Mouse (Mus musculus) limb, embryonic 15.5 days (tissue): ENCODE measurements around the gene Il5. TPM values are rescaled to one million over a fixed set of nuclear protein-coding genes. Genes with fewer than 3 reads are reported as not detected.

Experiments
- ATAC-seq: fragments of 200-750 bp; cut with Nextera tagmentation; 2 replicates; pipeline ENCODE4 v1.8.0; 2017; ENCODE audit warnings: low read depth, moderate TSS enrichment; ENCODE audit not compliant: insufficient number of reproducible peaks, low FRiP score, low TSS enrichment
- H3K27ac ChIP-seq: fragments of 300-500 bp; sonication (generic); 2 replicates; pipeline ENCODE4 v1.5.1; 2015; ENCODE audit warnings: moderate library complexity, mild to moderate bottlenecking, inconsistent platforms
- H3K27me3 ChIP-seq: fragments of 300-500 bp; sonication (generic); 2 replicates; pipeline ENCODE4 v1.6.1; 2015; ENCODE audit warnings: inconsistent platforms
- H3K36me3 ChIP-seq: fragments of 300-500 bp; sonication (generic); 2 replicates; pipeline ENCODE4 v1.6.1; 2015; ENCODE audit warnings: inconsistent platforms
- H3K4me1 ChIP-seq: fragments of 300-500 bp; sonication (generic); 2 replicates; pipeline ENCODE4 v1.6.1; 2015; ENCODE audit warnings: inconsistent platforms
- H3K4me2 ChIP-seq: fragments of 300-500 bp; sonication (generic); 2 replicates; pipeline ENCODE4 v1.6.1; 2015; ENCODE audit warnings: mild to moderate bottlenecking, inconsistent platforms
- H3K4me3 ChIP-seq: fragments of 300-500 bp; sonication (generic); 2 replicates; pipeline ENCODE4 v1.5.1; 2015; ENCODE audit warnings: mild to moderate bottlenecking, inconsistent platforms
- H3K9ac ChIP-seq: fragments of 300-500 bp; sonication (generic); 2 replicates; pipeline ENCODE4 v1.6.1; 2015; ENCODE audit warnings: inconsistent platforms
- H3K9me3 ChIP-seq: fragments of 300-500 bp; sonication (generic); 2 replicates; pipeline ENCODE4 v1.6.1; 2016; ENCODE audit warnings: inconsistent platforms
- WGBS: fragments of 180-500 bp; shearing (Covaris S2); methylation state at CpG from one replicate; pipeline ENCODE4 v1.1.7; 2015; 5-methylcytosine and 5-hydroxymethylcytosine counted together
- polyA plus RNA-seq: library from polyadenylated mRNA; unstranded; fragments of >200 nt; fragmentation: Nextera tagmentation; extraction: Ambion mirVana; gene quantifications from 2 replicates; pipeline ENCODE4 v1.2.1, GENCODE M21; 2015

Il5 gene
- polyA plus RNA-seq, 1 experiment from 2014 or later: not detected

GRCm38 (mm10) chr11:53719701-53720100 is 893 bp upstream of the Il5 start:
- H3K9me3 ChIP-seq: no peaks in the 10 kb centered on the region
- no peak overlapping the region for H3K4me2 ChIP-seq
- H3K4me3 ChIP-seq: no peak overlapping the region
- H3K27me3 ChIP-seq: no peaks in the 10 kb centered on the region
- H3K36me3 ChIP-seq: no peaks in the 10 kb centered on the region
- no peak for ATAC-seq
- no peaks in the 10 kb centered on the region for H3K4me1 ChIP-seq
- 83% methylated on average over 1 of the region's 1 CpGs for WGBS
- H3K9ac ChIP-seq: no peak overlapping the region
- H3K27ac ChIP-seq: no peak overlapping the region

DNA sequence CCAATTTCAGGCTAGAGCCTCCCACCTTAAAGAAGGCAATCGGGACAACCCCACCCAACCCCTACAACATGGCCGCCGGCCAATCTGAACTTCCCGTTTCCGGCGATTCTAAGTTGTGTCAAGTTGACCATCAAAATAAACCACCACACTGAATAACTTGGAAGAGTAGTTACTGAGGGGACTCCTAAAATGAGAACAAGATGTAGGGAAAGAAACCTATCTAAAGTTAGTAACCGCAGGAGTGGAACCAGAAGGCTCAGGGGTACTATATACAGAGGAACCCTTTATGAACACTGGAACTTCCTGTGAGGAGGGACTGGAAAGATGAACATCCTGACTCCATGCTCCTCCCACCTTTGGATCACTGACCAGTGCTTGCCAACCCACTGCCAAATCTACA is 10.9 kb downstream of the Il5 start:
- ATAC-seq: no peak
- H3K27ac ChIP-seq: no peak overlapping the region
- H3K27me3 ChIP-seq: no peaks in the 10 kb centered on the region
- no peaks in the 10 kb centered on the region for H3K36me3 ChIP-seq
- H3K4me1 ChIP-seq: peaks cover 4% of the 10 kb centered on the region; the same call in 1 of the 2 replicates
- H3K4me2 ChIP-seq: no peak overlapping the region
- WGBS: 91% methylated on average over 7 of the region's 7 CpGs
- no peaks in the 10 kb centered on the region for H3K9me3 ChIP-seq
- H3K9ac ChIP-seq: no peak overlapping the region
- H3K4me3 ChIP-seq: no peak overlapping the region

GRCm38 (mm10) chr11:53732244-53732643 is 11.7 kb downstream of the Il5 start:
- 86% methylated on average over 8 of the region's 8 CpGs for WGBS
- no peaks in the 10 kb centered on the region for H3K9me3 ChIP-seq
- ATAC-seq: no peak
- H3K27me3 ChIP-seq: no peaks in the 10 kb centered on the region
- H3K4me3 ChIP-seq: no peak overlapping the region
- no peaks in the 10 kb centered on the region for H3K36me3 ChIP-seq
- peaks cover 4% of the 10 kb centered on the region; the same call in 1 of the 2 replicates for H3K4me1 ChIP-seq
- no peak overlapping the region for H3K4me2 ChIP-seq
- no peak overlapping the region for H3K27ac ChIP-seq
- H3K9ac ChIP-seq: no peak overlapping the region

GRCm38 (mm10) chr11:53733824-53734223 is 13.2 kb downstream of the Il5 start:
- no peak overlapping the region for H3K4me2 ChIP-seq
- H3K9me3 ChIP-seq: no peaks in the 10 kb centered on the region
- no peak overlapping the region for H3K27ac ChIP-seq
- H3K27me3 ChIP-seq: no peaks in the 10 kb centered on the region
- no peak overlapping the region for H3K9ac ChIP-seq
- ATAC-seq: no peak
- H3K4me1 ChIP-seq: peaks cover 4% of the 10 kb centered on the region; the same call in 1 of the 2 replicates
- no peaks in the 10 kb centered on the region for H3K36me3 ChIP-seq
- 89% methylated on average over 7 of the region's 7 CpGs for WGBS
- H3K4me3 ChIP-seq: no peak overlapping the region

DNA sequence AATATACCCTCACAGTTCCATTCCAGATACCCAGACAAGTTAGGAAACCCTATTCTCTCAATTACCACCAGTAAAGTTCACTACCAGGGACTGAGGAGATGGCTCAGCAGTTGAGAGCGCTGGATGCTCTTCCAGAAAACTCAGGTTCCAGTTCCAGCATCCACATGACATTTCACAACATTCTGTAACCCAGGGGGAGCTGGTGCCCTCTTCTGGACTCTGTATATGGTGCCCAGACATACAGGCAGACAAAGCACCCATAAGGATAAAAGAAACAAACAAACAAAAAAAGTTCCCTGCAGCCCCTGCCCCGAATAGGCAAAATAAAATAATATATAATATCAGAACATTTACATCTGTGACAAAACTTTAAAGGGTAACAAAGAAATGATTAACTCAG is 13.8 kb downstream of the Il5 start:
- WGBS: 85% methylated on average over 2 of the region's 2 CpGs
- Histone ChIP-seq H3K36me3 (no peaks in the 10 kb centered on the region), H3K9me3 (no peaks in the 10 kb centered on the region), H3K27ac (no peak overlapping the region), H3K4me3 (no peak overlapping the region), H3K27me3 (no peaks in the 10 kb centered on the region), H3K4me2 (no peak overlapping the region), H3K4me1 (peaks cover 4% of the 10 kb centered on the region; the same call in 1 of the 2 replicates), H3K9ac (no peak overlapping the region)
- no peak for ATAC-seq

DNA sequence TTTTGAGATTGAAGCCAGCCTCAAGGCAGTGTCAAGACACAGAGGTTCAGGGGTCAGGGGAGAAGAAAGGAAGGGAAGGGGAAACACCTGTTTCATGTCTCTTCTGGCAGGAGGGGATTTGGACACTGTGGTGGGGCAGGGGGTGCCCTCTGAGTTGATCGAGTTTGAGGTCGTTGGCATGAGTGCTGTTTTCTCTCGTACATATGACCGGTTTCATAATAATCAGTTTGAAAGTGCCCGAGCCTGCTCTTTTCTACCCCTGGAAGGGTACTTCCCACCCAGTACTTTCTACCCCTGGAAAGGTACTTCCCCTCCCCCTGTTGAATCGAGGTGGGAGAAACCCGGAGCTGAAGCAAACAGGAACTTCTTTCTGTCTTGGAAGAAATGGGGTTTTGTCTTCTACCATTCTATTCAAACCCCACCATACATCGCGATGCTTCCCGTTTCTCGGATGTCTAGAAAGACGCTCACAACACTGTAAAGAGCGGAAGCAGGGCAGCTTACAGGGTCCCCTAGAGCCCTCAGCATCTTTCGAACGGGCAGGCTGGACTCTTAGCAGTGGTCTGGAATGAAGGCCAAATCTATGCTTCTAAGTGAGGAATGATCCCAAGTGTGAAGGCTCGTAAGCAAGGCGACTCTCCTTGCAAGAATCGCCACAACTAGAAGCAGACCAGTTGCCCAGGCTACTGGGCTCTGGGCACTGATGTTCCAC is 14.5 kb downstream of the Il5 start:
- ATAC-seq: no peak
- Histone ChIP-seq H3K36me3 (no peaks in the 10 kb centered on the region), H3K9me3 (no peaks in the 10 kb centered on the region), H3K27ac (no peak overlapping the region), H3K27me3 (no peaks in the 10 kb centered on the region), H3K4me3 (no peak overlapping the region), H3K9ac (no peak overlapping the region), H3K4me2 (no peak overlapping the region), H3K4me1 (peaks cover 4% of the 10 kb centered on the region; the same call in 1 of the 2 replicates)
- 67% methylated on average over 18 of the region's 18 CpGs for WGBS

DNA sequence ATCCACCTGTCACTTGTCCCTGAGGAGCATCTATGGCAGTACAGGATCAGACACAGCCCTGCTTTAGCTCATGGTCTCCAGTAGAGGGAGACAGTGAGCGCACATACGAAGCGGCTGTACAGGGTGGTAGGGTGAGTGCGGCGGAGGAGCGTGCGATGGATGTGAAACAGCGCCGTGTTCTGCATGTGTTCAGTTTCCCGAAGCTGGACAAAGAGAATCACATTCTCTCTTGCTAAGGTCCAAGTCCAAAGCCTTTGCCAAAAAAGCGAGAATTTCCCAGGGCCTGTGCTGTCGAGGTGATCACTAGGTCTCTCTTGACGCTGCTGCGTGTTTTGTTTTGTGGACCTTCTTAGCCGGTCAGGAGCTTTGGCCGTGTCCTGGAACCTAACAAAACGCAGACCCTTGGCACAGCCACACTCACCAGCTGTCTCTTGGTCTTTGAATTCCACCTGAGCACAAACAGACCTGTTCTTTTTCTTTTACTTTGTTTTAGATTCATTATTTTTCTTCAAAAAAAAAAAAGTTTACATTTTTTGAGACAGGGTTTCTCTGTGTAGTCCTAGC is 15.2 kb downstream of the Il5 start:
- WGBS: 22% methylated on average over 17 of the region's 17 CpGs

GRCm38 (mm10) chr11:53736771-53737572 is 16.4 kb downstream of the Il5 start:
- no peaks in the 10 kb centered on the region for H3K9me3 ChIP-seq
- H3K27ac ChIP-seq: no peak overlapping the region
- H3K9ac ChIP-seq: no peak overlapping the region
- 52% methylated on average over 14 of the region's 14 CpGs for WGBS
- ATAC-seq: no peak
- no peak overlapping the region for H3K4me3 ChIP-seq
- H3K27me3 ChIP-seq: no peaks in the 10 kb centered on the region
- no peaks in the 10 kb centered on the region for H3K36me3 ChIP-seq
- peaks cover 4% of the 10 kb centered on the region; the same call in 1 of the 2 replicates for H3K4me1 ChIP-seq
- H3K4me2 ChIP-seq: no peak overlapping the region

More for the DNA sequence above, 15.2 kb downstream of the Il5 start:
- Histone ChIP-seq H3K4me1 (peaks cover 4% of the 10 kb centered on the region; the same call in 1 of the 2 replicates), H3K27me3 (no peaks in the 10 kb centered on the region), H3K9ac (no peak overlapping the region), H3K4me2 (peak overlapping the region; percentile 39), H3K9me3 (no peaks in the 10 kb centered on the region), H3K36me3 (no peaks in the 10 kb centered on the region), H3K4me3 (peak overlapping the region; percentile 21), H3K27ac (no peak overlapping the region)
- peak; percentile 61; the same call in 1 of the 2 replicates for ATAC-seq

GRCm38 (mm10) chr11:53737573-53737946 is 17.0 kb downstream of the Il5 start:
- Histone ChIP-seq H3K27ac (no peak overlapping the region), H3K4me2 (no peak overlapping the region), H3K27me3 (no peaks in the 10 kb centered on the region), H3K4me3 (no peak overlapping the region), H3K4me1 (peaks cover 4% of the 10 kb centered on the region; the same call in 1 of the 2 replicates), H3K36me3 (no peaks in the 10 kb centered on the region), H3K9ac (no peak overlapping the region), H3K9me3 (no peaks in the 10 kb centered on the region)
- ATAC-seq: no peak
- 44% methylated on average over 6 of the region's 6 CpGs for WGBS

- no peak overlapping the region for H3K27ac ChIP-seq
Observed at GRCm38 (mm10) chr11:53742353-53742752, 21.8 kb downstream of the Il5 start.

GRCm38 (mm10) chr11:53745260-53745659 is 24.7 kb downstream of the Il5 start:
- H3K9me3 ChIP-seq: no peaks in the 10 kb centered on the region
- H3K4me2 ChIP-seq: no peak overlapping the region
- H3K9ac ChIP-seq: no peak overlapping the region
- no peaks in the 10 kb centered on the region for H3K27me3 ChIP-seq
- H3K27ac ChIP-seq: no peak overlapping the region
- H3K4me3 ChIP-seq: no peak overlapping the region
- no peaks in the 10 kb centered on the region for H3K4me1 ChIP-seq
- H3K36me3 ChIP-seq: no peaks in the 10 kb centered on the region
- no peak for ATAC-seq
- WGBS: 86% methylated on average over 2 of the region's 2 CpGs

More at GRCm38 (mm10) chr11:53742353-53742752, 21.8 kb downstream of the Il5 start:
- no peak overlapping the region for H3K9ac ChIP-seq
- H3K9me3 ChIP-seq: no peaks in the 10 kb centered on the region
- 45% methylated on average over 5 of the region's 5 CpGs for WGBS
- H3K4me2 ChIP-seq: no peak overlapping the region
- no peaks in the 10 kb centered on the region for H3K36me3 ChIP-seq
- no peaks in the 10 kb centered on the region for H3K4me1 ChIP-seq
- H3K4me3 ChIP-seq: no peak overlapping the region
- ATAC-seq: no peak
- no peaks in the 10 kb centered on the region for H3K27me3 ChIP-seq

GRCm38 (mm10) chr11:53747985-53748384 is 27.4 kb downstream of the Il5 start:
- Histone ChIP-seq H3K4me1 (no peaks in the 10 kb centered on the region), H3K27ac (no peak overlapping the region), H3K4me2 (no peak overlapping the region), H3K9ac (no peak overlapping the region), H3K36me3 (no peaks in the 10 kb centered on the region), H3K27me3 (no peaks in the 10 kb centered on the region), H3K4me3 (no peak overlapping the region), H3K9me3 (no peaks in the 10 kb centered on the region)
- no peak for ATAC-seq
- 86% methylated on average over 9 of the region's 9 CpGs for WGBS
